Mouse (Mus musculus) lung, adult 2 months (tissue): Measurements from ENCODE around the gene Runx2. TPM values are rescaled to one million over a fixed set of nuclear protein-coding genes. Genes with fewer than 3 reads are reported as not detected.
A peak's percentile ranks its signal among the peaks of the same experiment; 100 is the strongest.

Experiments used
- DNase-seq: peaks from one replicate; pipeline ENCODE4 v3.0.0; 2022
- H3K4me1 ChIP-seq: fragments of 200-500 bp; 2 replicates; pipeline ENCODE4 v1.6.1; 2011; ENCODE audit warnings: low read length; ENCODE audit not compliant: control insufficient read depth, insufficient read depth
- H3K4me3 ChIP-seq: fragments of 200-500 bp; replicated peaks from 2 replicates; pipeline ENCODE3; 2011; ENCODE audit warnings: low read depth, mild to moderate bottlenecking, control low read depth, low read length; ENCODE audit errors: extremely low read depth
- CTCF ChIP-seq: fragments of 200-500 bp; IDR thresholded peaks from 2 replicates; pipeline ENCODE4 v1.5.1; 2011; ENCODE audit warnings: mild to moderate bottlenecking, low read length, control low read depth; ENCODE audit not compliant: insufficient read depth
- POLR2A ChIP-seq: fragments of 200-500 bp; IDR thresholded peaks from 2 replicates; pipeline ENCODE4 v1.6.1; 2011; ENCODE audit warnings: low read depth, mild to moderate bottlenecking, control low read depth, low read length, borderline replicate concordance; ENCODE audit errors: extremely low read depth
- WGBS: fragments of 180-500 bp; shearing (Covaris S2); methylation state at CpG from one replicate; pipeline ENCODE4 v1.1.7; 2018; 5-methylcytosine and 5-hydroxymethylcytosine counted together
- polyA plus RNA-seq: library from polyadenylated mRNA; depleted of rRNA; stranded (reverse); fragments of >200 nt; gene quantifications from 2 replicates; pipeline ENCODE4 v1.2.3, GENCODE M21; 2012

The Runx2 gene
- polyA plus RNA-seq, 1 experiment = 6.7 TPM

DNA sequence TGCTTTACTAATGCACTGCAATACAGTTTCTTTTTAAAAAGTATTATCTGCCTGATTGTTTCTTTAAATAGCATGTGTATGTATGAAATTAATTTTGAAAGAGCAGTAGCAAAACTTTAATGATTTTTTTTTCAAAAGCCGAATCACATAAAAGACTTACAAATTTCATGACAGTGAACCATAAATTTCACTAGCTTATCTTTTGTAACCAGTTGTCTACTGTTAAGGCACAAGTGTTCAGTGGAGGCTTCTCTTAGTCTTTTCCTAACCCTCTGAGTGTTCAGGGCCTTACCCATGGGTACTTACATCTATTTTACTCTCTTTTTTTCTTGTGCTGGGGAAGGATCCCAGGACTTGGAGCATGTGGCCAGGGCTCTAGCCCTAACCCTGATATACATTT lies 7.6 kb downstream of the Runx2 start:
- H3K4me1 ChIP-seq = no peaks in the 10 kb centered on the region
- 80% methylated on average over 1 of the region's 1 CpGs for WGBS
- no peak for DNase-seq
- TF ChIP-seq POLR2A (no peak), CTCF (no peak)
- H3K4me3 ChIP-seq = no peak overlapping the region

DNA sequence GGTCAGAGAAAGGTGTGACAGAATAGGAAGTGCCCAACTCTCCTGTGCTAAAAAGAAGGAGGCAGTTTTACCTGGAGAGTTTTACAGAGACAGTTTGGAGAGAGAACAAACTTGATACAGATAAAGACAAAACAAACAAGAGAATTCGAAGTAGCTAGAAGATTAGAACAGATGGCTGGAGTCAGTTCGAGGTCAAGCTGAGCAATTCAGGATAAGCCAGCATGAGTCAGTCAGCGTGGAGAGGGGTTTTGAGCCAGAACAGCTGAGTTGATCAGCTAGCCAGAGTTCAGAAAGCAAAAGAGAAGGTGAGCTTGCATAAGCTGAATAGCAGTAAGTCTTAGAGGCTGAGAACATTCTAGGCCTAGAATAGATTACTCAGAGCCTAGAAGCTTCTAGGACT lies 17.3 kb downstream of the Runx2 start:
- no peak overlapping the region for H3K4me3 ChIP-seq
- DNase-seq = no peak
- H3K4me1 ChIP-seq = no peaks in the 10 kb centered on the region; the same call in 1 of the 2 replicates
- 54% methylated on average over 3 of the region's 3 CpGs for WGBS
- TF ChIP-seq POLR2A (no peak), CTCF (no peak)

DNA sequence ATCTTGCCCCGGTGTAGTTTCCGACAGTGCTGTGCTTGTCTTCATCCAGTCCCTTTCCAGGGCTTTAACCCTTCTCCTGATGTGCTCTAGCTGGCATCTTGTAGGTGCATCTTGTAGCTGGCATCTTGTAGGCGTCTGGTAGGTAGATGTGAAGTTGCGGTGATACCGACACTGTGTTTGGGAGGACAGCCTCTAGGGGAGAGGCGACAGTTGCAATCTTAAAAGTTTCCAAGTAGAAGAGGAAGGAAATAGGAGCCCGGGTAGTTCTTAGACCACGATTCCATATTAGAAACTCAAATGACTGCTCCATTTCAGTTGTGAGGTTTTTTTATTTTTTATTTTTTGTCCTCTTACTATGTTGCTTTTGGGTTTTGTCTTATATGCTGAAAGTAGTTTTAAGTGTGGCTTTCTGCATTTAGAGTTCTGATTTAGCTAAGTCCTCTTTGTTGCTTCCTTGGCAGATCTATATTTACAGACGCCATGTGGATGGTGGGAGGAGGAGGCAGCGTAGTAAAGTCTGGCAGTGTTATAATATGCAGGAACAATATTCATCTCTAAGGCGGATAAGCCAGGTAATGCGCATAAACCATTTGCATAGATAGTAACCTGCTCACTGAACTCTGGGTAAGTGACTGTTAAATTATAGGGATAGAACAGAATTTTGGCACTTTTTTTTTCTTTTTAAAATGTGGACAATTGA lies 22.2 kb downstream of the Runx2 start:
- no peak overlapping the region for H3K4me3 ChIP-seq
- no peaks in the 10 kb centered on the region for H3K4me1 ChIP-seq
- DNase-seq = no peak
- TF ChIP-seq POLR2A = no peak
- TF ChIP-seq CTCF = no peak
- WGBS = 81% methylated on average over 12 of the region's 12 CpGs

- DNase-seq = peak; percentile 17
- no peak for TF ChIP-seq CTCF
- TF ChIP-seq POLR2A = no peak
- no peaks in the 10 kb centered on the region for H3K4me1 ChIP-seq
- WGBS = 69% methylated on average over 5 of the region's 5 CpGs
- no peak overlapping the region for H3K4me3 ChIP-seq
Measured at GRCm38 (mm10) chr17:44788982-44789747, 25.4 kb downstream of the Runx2 start.

DNA sequence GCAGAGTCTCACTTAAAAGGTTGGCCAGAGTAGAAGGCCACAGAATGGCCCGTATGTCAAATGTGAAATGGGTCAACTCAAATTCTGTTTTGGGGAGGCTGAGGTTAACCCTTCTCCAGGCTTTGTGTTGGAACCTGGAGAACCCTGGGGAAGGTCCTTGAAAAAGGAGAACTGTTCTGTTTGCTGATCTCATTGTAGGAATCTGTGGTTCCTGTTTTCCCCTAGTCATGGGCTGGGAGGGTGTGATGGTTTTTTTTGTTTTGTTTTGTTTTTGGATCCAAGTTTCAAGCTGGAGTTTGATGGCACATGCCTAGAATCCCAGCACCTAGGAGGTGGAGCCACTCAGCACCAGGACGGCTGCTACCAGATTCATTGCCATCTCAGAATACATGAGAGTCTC lies 31.5 kb downstream of the Runx2 start:
- WGBS = 86% methylated on average over 2 of the region's 2 CpGs
- Histone ChIP-seq H3K4me1 (no peaks in the 10 kb centered on the region), H3K4me3 (no peak overlapping the region)
- no peak for TF ChIP-seq POLR2A
- no peak for TF ChIP-seq CTCF
- DNase-seq = no peak

- Histone ChIP-seq H3K4me3 (no peak overlapping the region), H3K4me1 (peaks cover 2% of the 10 kb centered on the region; the same call in 1 of the 2 replicates)
- no peak for DNase-seq
- WGBS = 87% methylated on average over 4 of the region's 4 CpGs
- TF ChIP-seq CTCF = no peak
- TF ChIP-seq POLR2A = no peak
Measured at GRCm38 (mm10) chr17:44782366-44782765, 32.2 kb downstream of the Runx2 start.

- Histone ChIP-seq H3K4me3 (no peak overlapping the region), H3K4me1 (peaks cover 2% of the 10 kb centered on the region; the same call in 1 of the 2 replicates)
- WGBS = 62% methylated on average over 4 of the region's 4 CpGs
- DNase-seq = no peak
- TF ChIP-seq POLR2A (no peak), CTCF (no peak)
Measured at GRCm38 (mm10) chr17:44780353-44780752, 34.2 kb downstream of the Runx2 start.

- WGBS = 70% methylated on average over 5 of the region's 5 CpGs
- TF ChIP-seq POLR2A (no peak), CTCF (no peak)
- H3K4me1 ChIP-seq = peaks cover 2% of the 10 kb centered on the region; the same call in 1 of the 2 replicates
Measured at GRCm38 (mm10) chr17:44778141-44778540, 36.5 kb downstream of the Runx2 start.

GRCm38 (mm10) chr17:44777337-44777804 lies 37.2 kb downstream of the Runx2 start:
- TF ChIP-seq CTCF (0 out of 2 replicates have a peak, but pooled peaks have one; percentile 1), POLR2A (0 out of 2 replicates have a peak, but pooled peaks have one; percentile 23)
- under 1% methylated on average over 35 of the region's 35 CpGs for WGBS
- Histone ChIP-seq H3K4me1 (peaks cover 2% of the 10 kb centered on the region; the same call in 1 of the 2 replicates), H3K4me3 (peak overlapping the region; percentile 86)
- peak; percentile 66 for DNase-seq

More at GRCm38 (mm10) chr17:44778141-44778540, 36.5 kb downstream of the Runx2 start:
- no peak for DNase-seq
- H3K4me3 ChIP-seq = no peak overlapping the region
